Mouse (Mus musculus) midbrain, embryonic 15.5 days (tissue): Measurements from ENCODE around the gene Ankle2. TPM values are rescaled to one million over a fixed set of nuclear protein-coding genes. Genes with fewer than 3 reads are reported as not detected.

Experiments used
- ATAC-seq: fragments of 200-750 bp; cut with Nextera tagmentation; replicated peaks from 2 replicates; pipeline ENCODE4 v1.8.0; 2017; ENCODE audit warnings: moderate TSS enrichment
- H3K27ac ChIP-seq: fragments of 300-500 bp; sonication (generic); 2 replicates; pipeline ENCODE4 v1.5.1; 2015; ENCODE audit warnings: mild to moderate bottlenecking, inconsistent platforms
- H3K27me3 ChIP-seq: fragments of 300-500 bp; sonication (generic); replicated peaks from 2 replicates; pipeline ENCODE4 v1.6.1; 2015; ENCODE audit warnings: inconsistent platforms
- H3K36me3 ChIP-seq: fragments of 300-500 bp; sonication (generic); replicated peaks from 2 replicates; pipeline ENCODE4 v1.6.1; 2015; ENCODE audit warnings: inconsistent platforms
- H3K4me1 ChIP-seq: fragments of 300-500 bp; sonication (generic); 2 replicates; pipeline ENCODE4 v1.6.1; 2015; ENCODE audit warnings: inconsistent platforms
- H3K4me2 ChIP-seq: fragments of 300-500 bp; sonication (generic); 2 replicates; pipeline ENCODE4 v1.6.1; 2015; ENCODE audit warnings: inconsistent platforms, mild to moderate bottlenecking, moderate library complexity
- H3K4me3 ChIP-seq: fragments of 300-500 bp; sonication (generic); 2 replicates; pipeline ENCODE4 v1.5.1; 2015; ENCODE audit warnings: mild to moderate bottlenecking, inconsistent platforms
- H3K9ac ChIP-seq: fragments of 300-500 bp; sonication (generic); 2 replicates; pipeline ENCODE4 v1.6.1; 2015; ENCODE audit warnings: mild to moderate bottlenecking, inconsistent platforms
- H3K9me3 ChIP-seq: fragments of 300-500 bp; sonication (generic); 2 replicates; pipeline ENCODE4 v1.6.1; 2016; ENCODE audit warnings: inconsistent platforms
- WGBS: fragments of 180-500 bp; shearing (Covaris S2); methylation state at CpG from one replicate; pipeline ENCODE4 v1.1.7; 2015; ENCODE audit warnings: mixed read lengths; 5-methylcytosine and 5-hydroxymethylcytosine counted together
- polyA plus RNA-seq: library from polyadenylated mRNA; unstranded; fragments of >200 nt; fragmentation: Nextera tagmentation; extraction: Ambion mirVana; gene quantifications from 2 replicates; pipeline ENCODE4 v1.2.1, GENCODE M21; 2015

Gene Ankle2
- polyA plus RNA-seq, 1 experiment from 2014 or later = 22.6 TPM

- no peak overlapping the region for H3K9ac ChIP-seq
- no peak overlapping the region; the same call in 1 of the 2 replicates for H3K4me2 ChIP-seq
- ATAC-seq = no peak
- H3K9me3 ChIP-seq = no peaks in the 10 kb centered on the region
- H3K27ac ChIP-seq = no peak overlapping the region
- H3K4me1 ChIP-seq = peaks cover 24% of the 10 kb centered on the region
- no peak overlapping the region for H3K4me3 ChIP-seq
- 91% methylated on average over 6 of the region's 6 CpGs for WGBS
- H3K36me3 ChIP-seq = peaks cover 19% of the 10 kb centered on the region
- H3K27me3 ChIP-seq = no peaks in the 10 kb centered on the region
These were observed 1.5 kb downstream of the Ankle2 start for GRCm38 (mm10) chr5:110232346-110232745.

DNA sequence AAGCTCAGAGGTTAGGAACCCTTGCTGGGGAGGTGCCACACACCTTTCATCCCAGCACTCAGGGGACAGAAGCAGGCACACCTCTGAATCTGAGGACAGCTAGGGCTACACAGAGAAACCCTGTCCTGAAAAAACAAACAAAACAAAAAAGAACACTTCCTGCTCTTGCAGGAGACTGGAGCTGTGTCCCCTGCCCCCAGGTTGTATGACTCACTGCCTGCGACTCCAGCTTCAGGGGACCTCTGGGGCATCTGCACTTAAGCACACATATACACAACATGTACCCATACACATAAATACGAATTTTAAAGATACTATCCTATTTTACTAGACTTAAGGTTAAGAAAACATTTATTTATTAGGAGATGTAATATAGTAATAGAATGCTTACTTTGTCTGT lies 13.3 kb downstream of the Ankle2 start:
- H3K27ac ChIP-seq = no peak overlapping the region
- peaks cover 64% of the 10 kb centered on the region for H3K36me3 ChIP-seq
- H3K4me2 ChIP-seq = no peak overlapping the region
- no peaks in the 10 kb centered on the region for H3K27me3 ChIP-seq
- no peak overlapping the region for H3K9ac ChIP-seq
- WGBS = 77% methylated on average over 2 of the region's 2 CpGs
- ATAC-seq = no peak
- H3K4me3 ChIP-seq = no peak overlapping the region
- no peaks in the 10 kb centered on the region for H3K4me1 ChIP-seq
- no peaks in the 10 kb centered on the region for H3K9me3 ChIP-seq

DNA sequence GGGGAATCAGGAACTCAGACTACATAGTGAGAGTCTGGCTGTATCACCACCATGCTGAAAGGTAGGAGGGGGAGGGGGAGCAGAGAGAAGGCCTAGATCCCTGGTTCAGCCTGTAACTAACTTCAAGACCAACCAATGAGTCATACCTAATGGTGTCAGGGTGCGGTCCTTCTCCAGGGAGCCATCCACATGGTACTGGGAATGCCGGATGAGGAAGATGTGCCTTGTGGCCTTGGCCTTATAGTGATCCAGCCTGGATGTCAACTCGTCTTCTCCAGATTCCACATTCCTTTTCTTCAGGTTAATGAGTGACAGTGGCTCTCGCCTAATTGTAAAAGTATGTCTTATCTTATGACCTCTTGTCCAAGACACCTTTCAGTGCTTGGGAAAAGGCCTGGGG lies 36.1 kb downstream of the Ankle2 start:
- Histone ChIP-seq H3K27me3 (no peaks in the 10 kb centered on the region), H3K4me3 (no peak overlapping the region), H3K4me1 (peaks cover 9% of the 10 kb centered on the region), H3K27ac (no peak overlapping the region), H3K36me3 (peaks cover 27% of the 10 kb centered on the region), H3K9me3 (no peaks in the 10 kb centered on the region), H3K4me2 (no peak overlapping the region), H3K9ac (no peak overlapping the region)
- no peak for ATAC-seq
- 97% methylated on average over 4 of the region's 4 CpGs for WGBS

- peak; percentile 93 for ATAC-seq
- peaks cover 22% of the 10 kb centered on the region for H3K36me3 ChIP-seq
- peak within 1 kb of the TSS; percentile 95 for H3K4me2 ChIP-seq
- H3K27ac ChIP-seq = peak within 1 kb of the TSS; percentile 65
- H3K27me3 ChIP-seq = no peaks in the 10 kb centered on the region
- peak within 1 kb of the TSS; percentile 75 for H3K4me3 ChIP-seq
- peaks cover 9% of the 10 kb centered on the region for H3K4me1 ChIP-seq
- H3K9me3 ChIP-seq = no peaks in the 10 kb centered on the region
- under 1% methylated on average over 65 of the region's 66 CpGs for WGBS
- peak within 1 kb of the TSS; percentile 83 for H3K9ac ChIP-seq
These were observed 38.6 kb downstream of the Ankle2 start, which contains the start of gene Pgam5 for GRCm38 (mm10) chr5:110269141-110270101. TSS of gene Pgam5 (minus strand) at chr5:110269913.

DNA sequence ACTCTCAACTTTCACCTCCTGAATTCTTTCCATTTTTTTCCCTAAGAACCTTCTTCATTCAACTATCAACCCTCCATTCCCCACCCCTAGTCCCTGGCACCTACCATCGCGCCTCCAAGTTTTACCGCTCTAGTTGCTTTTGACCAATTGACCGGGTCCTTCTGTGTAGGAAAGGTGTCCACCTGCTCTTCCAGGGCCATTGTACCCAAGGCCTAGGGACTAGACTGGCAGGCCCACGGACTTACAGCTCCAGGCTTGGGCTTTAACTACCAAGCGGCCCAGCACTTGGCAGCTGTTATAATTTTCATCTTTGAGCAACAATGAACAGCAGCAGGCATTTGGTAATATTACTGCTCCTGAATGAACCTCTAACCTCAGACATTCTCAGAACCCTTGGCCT lies 39.4 kb downstream of the Ankle2 start:
- H3K9ac ChIP-seq = no peak overlapping the region
- no peaks in the 10 kb centered on the region for H3K27me3 ChIP-seq
- peaks cover 14% of the 10 kb centered on the region for H3K36me3 ChIP-seq
- H3K4me2 ChIP-seq = peak overlapping the region; percentile 29; the same call in 1 of the 2 replicates
- ATAC-seq = peak; percentile 31; the same call in 1 of the 2 replicates
- H3K4me1 ChIP-seq = peaks cover 9% of the 10 kb centered on the region
- 95% methylated on average over 6 of the region's 6 CpGs for WGBS
- no peak overlapping the region for H3K4me3 ChIP-seq
- no peaks in the 10 kb centered on the region for H3K9me3 ChIP-seq
- H3K27ac ChIP-seq = no peak overlapping the region

DNA sequence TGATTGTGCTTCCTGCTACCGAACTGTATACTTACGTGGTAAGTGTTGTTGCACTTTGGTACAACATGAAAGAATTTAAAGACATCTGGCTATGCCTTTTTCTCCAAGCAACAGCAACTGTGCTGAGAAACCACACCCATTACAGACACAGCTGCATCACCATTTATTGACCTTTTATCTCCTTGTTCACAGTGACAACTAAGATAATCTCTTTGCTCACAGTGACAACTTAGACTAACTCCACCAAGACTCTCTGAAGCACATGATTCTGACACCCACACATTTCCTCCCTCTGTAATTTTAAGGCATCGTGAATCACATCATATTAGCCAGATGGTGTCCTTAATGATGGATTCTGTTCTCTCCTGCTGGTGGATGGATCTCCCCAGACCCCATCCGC lies 43.3 kb downstream of the Ankle2 start:
- no peak for ATAC-seq
- Histone ChIP-seq H3K9me3 (no peaks in the 10 kb centered on the region), H3K4me2 (no peak overlapping the region), H3K9ac (no peak overlapping the region), H3K36me3 (no peaks in the 10 kb centered on the region), H3K27me3 (no peaks in the 10 kb centered on the region), H3K4me1 (no peaks in the 10 kb centered on the region), H3K27ac (no peak overlapping the region), H3K4me3 (no peak overlapping the region)
- 84% methylated on average over 4 of the region's 4 CpGs for WGBS

GRCm38 (mm10) chr5:110274846-110275245 lies 44.0 kb downstream of the Ankle2 start:
- no peak overlapping the region for H3K4me2 ChIP-seq
- no peaks in the 10 kb centered on the region for H3K27me3 ChIP-seq
- no peak for ATAC-seq
- no peaks in the 10 kb centered on the region for H3K36me3 ChIP-seq
- no peak overlapping the region for H3K4me3 ChIP-seq
- H3K27ac ChIP-seq = no peak overlapping the region
- no peak overlapping the region for H3K9ac ChIP-seq
- WGBS = 66% methylated on average over 2 of the region's 2 CpGs
- H3K4me1 ChIP-seq = no peaks in the 10 kb centered on the region
- H3K9me3 ChIP-seq = no peaks in the 10 kb centered on the region

DNA sequence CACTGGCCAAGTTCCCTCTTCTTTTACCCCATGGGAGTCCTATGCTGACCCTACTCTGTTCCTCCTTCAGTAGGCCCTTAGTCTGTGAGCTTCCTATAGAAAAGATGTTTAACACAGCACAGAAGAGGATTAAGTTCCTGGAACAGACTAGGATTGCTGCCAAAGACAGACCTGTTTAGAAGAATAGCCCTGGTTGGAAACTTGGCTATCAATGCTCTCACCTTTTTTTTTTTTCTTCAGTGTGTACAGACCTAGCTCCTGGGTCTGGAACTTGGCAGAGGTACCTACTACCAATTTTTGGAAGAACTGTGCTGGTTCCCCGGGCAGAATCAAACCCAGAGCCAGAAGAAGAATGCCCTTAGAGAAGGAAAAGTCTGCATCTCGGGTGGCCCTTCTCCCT lies 45.6 kb downstream of the Ankle2 start:
- H3K9ac ChIP-seq = no peak overlapping the region
- no peaks in the 10 kb centered on the region for H3K27me3 ChIP-seq
- 73% methylated on average over 2 of the region's 2 CpGs for WGBS
- no peaks in the 10 kb centered on the region for H3K36me3 ChIP-seq
- no peaks in the 10 kb centered on the region for H3K9me3 ChIP-seq
- ATAC-seq = no peak
- no peak overlapping the region for H3K4me2 ChIP-seq
- H3K27ac ChIP-seq = no peak overlapping the region
- no peak overlapping the region for H3K4me3 ChIP-seq
- H3K4me1 ChIP-seq = no peaks in the 10 kb centered on the region

DNA sequence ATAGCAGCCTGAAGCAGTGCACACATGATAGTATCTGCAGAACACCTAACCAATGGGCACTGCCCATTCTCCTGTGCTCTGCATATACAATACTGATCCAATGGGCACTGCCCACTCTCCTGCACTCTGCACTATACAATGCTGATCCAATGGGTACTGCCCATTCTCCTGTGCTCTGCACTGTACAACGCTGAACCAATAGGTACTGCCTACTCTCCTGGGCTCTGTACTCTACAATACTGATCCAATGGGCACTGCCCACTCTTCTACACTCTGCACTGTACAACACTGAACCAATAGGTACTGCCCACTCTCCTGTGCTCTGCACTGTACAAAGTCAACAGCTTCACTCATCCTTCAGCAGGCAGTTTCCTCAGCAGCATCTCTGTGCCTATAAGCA lies 46.1 kb downstream of the Ankle2 start:
- no peak; the same call in 1 of the 2 replicates for ATAC-seq
- no peaks in the 10 kb centered on the region for H3K4me1 ChIP-seq
- 86% methylated on average over 1 of the region's 1 CpGs for WGBS
- H3K4me3 ChIP-seq = no peak overlapping the region
- no peaks in the 10 kb centered on the region for H3K27me3 ChIP-seq
- no peak overlapping the region for H3K27ac ChIP-seq
- H3K9me3 ChIP-seq = no peaks in the 10 kb centered on the region
- no peak overlapping the region for H3K9ac ChIP-seq
- H3K4me2 ChIP-seq = no peak overlapping the region
- H3K36me3 ChIP-seq = no peaks in the 10 kb centered on the region

DNA sequence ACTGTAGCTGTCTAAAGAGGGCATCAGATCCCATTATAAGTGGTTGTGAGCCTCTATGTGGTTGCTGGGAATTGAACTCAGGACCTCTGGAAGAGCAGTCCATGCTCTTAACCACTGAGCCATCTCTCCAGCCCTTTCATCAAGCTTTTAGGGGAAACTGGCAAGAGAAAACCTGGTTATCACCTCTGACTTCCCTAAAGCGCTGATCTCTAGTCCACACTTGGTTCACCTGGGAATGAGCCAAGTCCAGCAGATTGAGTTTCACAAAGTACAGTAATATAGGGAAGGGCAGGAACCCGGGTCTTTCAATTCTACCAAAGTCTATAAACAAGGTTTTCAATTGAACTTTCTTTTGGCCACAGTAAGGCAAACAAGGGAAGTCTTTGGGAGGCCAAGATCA lies 51.2 kb downstream of the Ankle2 start:
- no peak for ATAC-seq
- Histone ChIP-seq H3K9me3 (no peaks in the 10 kb centered on the region), H3K4me3 (no peak overlapping the region), H3K36me3 (no peaks in the 10 kb centered on the region), H3K4me2 (no peak overlapping the region), H3K4me1 (peaks cover 11% of the 10 kb centered on the region), H3K9ac (no peak overlapping the region), H3K27me3 (peaks cover 15% of the 10 kb centered on the region), H3K27ac (no peak overlapping the region)
- 79% methylated on average over 2 of the region's 2 CpGs for WGBS

DNA sequence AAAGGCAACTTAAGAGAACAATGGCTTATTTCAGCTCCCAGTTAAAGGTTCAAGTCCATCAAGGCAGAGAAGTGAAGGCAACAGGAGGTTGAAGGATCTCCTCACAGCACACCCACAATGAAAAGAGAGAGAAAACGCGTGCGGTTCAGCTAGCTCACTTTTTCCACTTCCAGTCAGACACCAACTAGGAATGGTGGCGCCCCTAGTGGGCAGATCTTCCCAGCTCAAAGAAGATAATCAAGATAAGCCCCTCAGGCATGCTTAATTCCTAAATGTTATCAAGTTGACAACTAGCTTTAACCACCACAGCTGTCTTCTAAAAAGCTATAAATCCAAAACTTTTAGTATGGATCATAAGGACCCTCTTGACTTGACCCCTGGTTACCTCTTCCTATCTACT lies 53.7 kb downstream of the Ankle2 start:
- Histone ChIP-seq H3K9ac (no peak overlapping the region), H3K27me3 (peaks cover 15% of the 10 kb centered on the region), H3K9me3 (no peaks in the 10 kb centered on the region), H3K27ac (no peak overlapping the region), H3K36me3 (no peaks in the 10 kb centered on the region), H3K4me3 (no peak overlapping the region), H3K4me1 (peaks cover 11% of the 10 kb centered on the region), H3K4me2 (no peak overlapping the region)
- no peak for ATAC-seq
- 10% methylated on average over 4 of the region's 4 CpGs for WGBS

- 11% methylated on average over 15 of the region's 15 CpGs for WGBS
These were observed 54.4 kb downstream of the Ankle2 start for GRCm38 (mm10) chr5:110285156-110285555.

More at GRCm38 (mm10) chr5:110285156-110285555, 54.4 kb downstream of the Ankle2 start:
- Histone ChIP-seq H3K4me3 (peak overlapping the region; percentile 78), H3K27ac (no peak overlapping the region), H3K27me3 (peaks cover 15% of the 10 kb centered on the region), H3K4me1 (peaks cover 11% of the 10 kb centered on the region), H3K4me2 (peak overlapping the region; percentile 97), H3K9me3 (no peaks in the 10 kb centered on the region), H3K36me3 (no peaks in the 10 kb centered on the region), H3K9ac (0 out of 2 replicates have a peak overlapping the region, but pooled peaks have one; percentile 71)
- ATAC-seq = peak; percentile 16; the same call in 1 of the 2 replicates
